Mouse (Mus musculus): ENCODE measurements at regions not wholly inside any gene's neighbourhood (a gene's known extent, or its start where the extent isn't known, plus 50 kb on each side); places are given as distances from the start of the nearest gene placed in this dataset.
A peak's percentile ranks its signal among the peaks of the same experiment; 100 is the strongest.

DNA sequence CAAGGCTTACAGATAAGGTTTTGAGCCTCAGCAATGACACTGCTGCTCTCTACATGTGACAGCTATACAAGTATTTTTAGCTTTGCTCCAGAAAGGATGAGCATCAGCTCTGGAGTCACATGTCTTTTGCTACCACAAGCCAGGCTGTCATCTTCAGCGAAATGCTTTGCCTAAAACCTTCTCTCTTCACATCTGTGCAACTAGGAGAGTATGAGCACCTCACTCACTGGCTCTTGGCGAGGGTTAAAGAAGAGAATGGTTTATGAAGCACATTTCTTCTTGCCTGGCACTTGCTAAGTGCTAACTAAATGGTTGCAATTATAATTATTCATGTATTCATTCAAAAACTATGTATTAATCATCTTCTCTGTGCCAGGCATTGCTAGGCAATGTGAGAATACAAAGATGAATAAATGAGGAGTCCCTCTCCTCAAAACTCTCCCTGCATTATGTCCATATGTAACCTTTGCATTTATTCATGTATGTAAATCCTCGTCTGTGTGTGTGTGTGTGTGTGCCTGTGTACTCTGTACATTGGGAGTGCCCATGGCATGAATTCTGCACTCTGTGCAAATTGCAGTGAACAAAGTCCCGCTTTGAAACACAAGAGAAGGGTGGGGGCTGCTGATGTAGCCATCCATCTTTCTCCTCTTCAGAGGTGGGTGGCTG is 682.0 kb downstream of the Gsdmc2 start:
- WGBS, result 72% methylated on average over 4 of the region's 4 CpGs
- Histone ChIP-seq H3K27me3 (ENCODE audit: control insufficient read depth, insufficient read depth, low read length) (no peaks in the 10 kb centered on the region), H3K27ac (ENCODE audit: insufficient read depth, low read length) (no peak overlapping the region), H3K4me3 (replicated peaks; ENCODE audit: insufficient read depth, low read depth, low read length) (no peak overlapping the region), H3K4me1 (ENCODE audit: control insufficient read depth, insufficient read depth, low read length) (no peaks in the 10 kb centered on the region)
- TF ChIP-seq CTCF (IDR thresholded peaks at IDR 0.05; ENCODE audit: borderline replicate concordance, insufficient read depth, low read depth, low read length), result no peak
- TF ChIP-seq POLR2A (IDR thresholded peaks at IDR 0.05; ENCODE audit: borderline replicate concordance, insufficient read depth, low read length), result no peak
- no peak for DNase-seq

GRCm38 (mm10) chr15:63123123-63123688 is 721.8 kb downstream of the Gsdmc2 start:
- Histone ChIP-seq H3K27ac (ENCODE audit: insufficient read depth, low read length) (no peak overlapping the region), H3K27me3 (ENCODE audit: control insufficient read depth, insufficient read depth, low read length) (no peaks in the 10 kb centered on the region), H3K4me1 (ENCODE audit: control insufficient read depth, insufficient read depth, low read length) (no peaks in the 10 kb centered on the region), H3K4me3 (replicated peaks; ENCODE audit: insufficient read depth, low read depth, low read length) (no peak overlapping the region)
- TF ChIP-seq POLR2A (IDR thresholded peaks at IDR 0.05; ENCODE audit: borderline replicate concordance, insufficient read depth, low read length) (no peak), CTCF (IDR thresholded peaks at IDR 0.05; ENCODE audit: borderline replicate concordance, insufficient read depth, low read depth, low read length) (no peak)
- DNase-seq, result no peak
- WGBS, result 72% methylated on average over 3 of the region's 3 CpGs

DNA sequence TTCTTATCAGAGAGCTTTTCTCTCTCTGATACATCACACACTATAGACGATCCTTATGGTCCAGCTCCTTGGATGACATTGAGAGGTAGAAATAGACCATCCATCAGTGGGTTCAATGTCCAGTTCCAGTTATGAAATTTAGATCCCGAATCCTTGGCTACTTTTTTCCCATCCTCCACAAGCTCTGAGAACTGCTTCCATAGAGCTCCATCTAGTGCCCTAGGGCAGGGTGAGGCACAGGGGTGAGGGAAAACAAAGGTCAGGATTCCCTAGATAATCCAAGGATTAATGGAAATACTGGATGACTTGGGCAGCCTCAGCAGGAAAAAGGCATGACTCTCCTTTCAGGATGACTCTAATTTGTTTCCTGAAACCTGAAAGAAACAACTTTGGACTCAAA is 732.1 kb downstream of the Gsdmc2 start:
- Histone ChIP-seq H3K4me1 (ENCODE audit: control insufficient read depth, insufficient read depth, low read length) (no peaks in the 10 kb centered on the region), H3K4me3 (replicated peaks; ENCODE audit: insufficient read depth, low read depth, low read length) (no peak overlapping the region), H3K27ac (ENCODE audit: insufficient read depth, low read length) (no peak overlapping the region), H3K27me3 (ENCODE audit: control insufficient read depth, insufficient read depth, low read length) (no peaks in the 10 kb centered on the region)
- WGBS, result 29% methylated on average over 2 of the region's 2 CpGs
- peak; percentile 14; the same call in 1 of the 2 replicates for TF ChIP-seq CTCF (IDR thresholded peaks at IDR 0.05; ENCODE audit: borderline replicate concordance, insufficient read depth, low read depth, low read length)
- TF ChIP-seq POLR2A (IDR thresholded peaks at IDR 0.05; ENCODE audit: borderline replicate concordance, insufficient read depth, low read length), result no peak
- DNase-seq, result no peak

DNA sequence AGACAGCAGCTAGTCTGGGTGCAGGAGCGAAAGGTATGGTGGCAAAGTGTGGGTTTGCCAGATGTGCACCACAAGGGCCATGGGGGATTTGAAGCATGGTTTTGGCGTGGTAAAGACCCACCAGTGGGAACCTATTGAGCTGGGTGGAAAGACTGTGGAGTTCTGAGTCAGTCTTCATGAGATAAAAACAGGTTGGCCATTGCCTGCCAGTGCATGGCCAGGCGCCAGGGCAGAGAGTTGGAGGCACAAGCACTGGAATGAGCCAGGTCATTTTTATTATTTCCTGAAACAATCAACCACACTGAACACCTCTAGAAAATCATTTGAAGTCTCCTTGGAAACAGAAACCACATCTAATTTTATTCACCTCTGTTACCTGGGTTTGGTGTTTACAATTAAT is 744.9 kb downstream of the Gsdmc2 start:
- no peaks in the 10 kb centered on the region for H3K4me1 ChIP-seq (ENCODE audit: control insufficient read depth, insufficient read depth, low read length)
- TF ChIP-seq POLR2A (IDR thresholded peaks at IDR 0.05; ENCODE audit: borderline replicate concordance, insufficient read depth, low read length), result no peak
- TF ChIP-seq CTCF (IDR thresholded peaks at IDR 0.05; ENCODE audit: borderline replicate concordance, insufficient read depth, low read depth, low read length), result no peak
- 46% methylated on average over 3 of the region's 3 CpGs for WGBS
- no peak overlapping the region for H3K4me3 ChIP-seq (replicated peaks; ENCODE audit: insufficient read depth, low read depth, low read length)
- H3K27ac ChIP-seq (ENCODE audit: insufficient read depth, low read length), result no peak overlapping the region
- H3K27me3 ChIP-seq (ENCODE audit: control insufficient read depth, insufficient read depth, low read length), result no peaks in the 10 kb centered on the region
- peak; percentile 9 to 16 for DNase-seq

DNA sequence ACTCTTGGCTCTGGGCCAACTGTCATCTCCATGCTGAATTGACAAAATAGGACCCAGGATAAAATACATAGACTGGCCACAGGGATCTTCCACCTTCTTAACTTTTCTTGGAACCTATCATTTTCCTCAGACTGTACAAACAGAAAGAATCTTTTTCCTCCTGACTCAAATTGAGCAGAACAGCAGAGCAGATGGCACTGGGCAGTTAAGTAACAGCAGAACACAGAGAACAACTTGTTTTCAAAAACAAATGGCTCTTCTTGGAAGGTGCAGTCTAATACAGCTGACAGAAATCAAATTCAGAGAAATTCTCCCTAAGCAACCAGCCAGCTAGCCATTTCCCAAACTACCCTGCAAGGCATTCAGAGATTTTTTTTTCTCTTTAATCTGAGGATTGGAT is 763.0 kb downstream of the Gsdmc2 start:
- no peak overlapping the region for H3K4me3 ChIP-seq (replicated peaks; ENCODE audit: insufficient read depth, low read depth, low read length)
- H3K27me3 ChIP-seq (ENCODE audit: control insufficient read depth, insufficient read depth, low read length), result no peaks in the 10 kb centered on the region
- H3K27ac ChIP-seq (ENCODE audit: insufficient read depth, low read length), result no peak overlapping the region
- DNase-seq, result peak in 1 of 2 experiments; percentile 12
- no peaks in the 10 kb centered on the region for H3K4me1 ChIP-seq (ENCODE audit: control insufficient read depth, insufficient read depth, low read length)
- TF ChIP-seq POLR2A (IDR thresholded peaks at IDR 0.05; ENCODE audit: borderline replicate concordance, insufficient read depth, low read length) (no peak), CTCF (IDR thresholded peaks at IDR 0.05; ENCODE audit: borderline replicate concordance, insufficient read depth, low read depth, low read length) (no peak)

DNA sequence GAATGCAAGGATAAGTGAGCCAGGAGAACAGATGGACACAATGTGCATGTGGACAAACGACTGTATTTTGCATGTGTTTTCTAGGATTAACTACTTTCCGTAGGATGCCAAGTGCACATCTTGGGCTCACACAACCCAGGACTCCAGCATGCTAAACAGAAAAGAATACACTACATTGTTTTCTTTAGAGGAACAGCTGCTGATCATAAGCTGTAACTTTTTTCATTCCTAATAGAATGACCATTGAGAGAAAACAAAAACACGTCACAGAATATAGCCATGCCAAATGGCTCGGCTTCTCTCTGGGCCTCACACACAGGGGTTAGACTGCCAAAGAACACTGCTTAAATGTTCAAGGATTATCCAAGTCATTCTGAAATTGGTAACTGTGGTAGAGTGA is 765.2 kb downstream of the Gsdmc2 start:
- DNase-seq, result no peak
- WGBS, result 27% methylated on average over 4 of the region's 4 CpGs

DNA sequence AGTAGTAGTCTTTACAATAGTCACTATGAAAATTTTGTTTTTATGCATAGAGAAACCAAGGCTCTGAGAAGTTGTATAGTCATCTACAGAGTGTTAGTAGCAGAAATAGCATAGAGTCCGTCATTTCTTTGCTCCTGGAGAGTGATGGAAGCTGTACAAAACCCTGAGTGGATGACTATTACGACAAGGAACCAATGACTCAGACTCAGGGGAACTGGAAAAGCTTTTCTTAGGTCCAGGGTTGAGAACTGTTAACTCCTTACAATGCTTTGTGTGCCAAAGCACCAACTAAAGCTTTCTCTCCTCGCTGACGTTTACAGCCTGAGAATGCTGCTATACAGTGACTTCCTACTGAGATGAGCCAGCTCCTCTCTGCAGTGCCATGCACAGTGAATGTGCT is 773.1 kb downstream of the Gsdmc2 start:
- 72% methylated on average over 4 of the region's 4 CpGs for WGBS
- H3K27me3 ChIP-seq (ENCODE audit: control insufficient read depth, insufficient read depth, low read length), result no peaks in the 10 kb centered on the region
- no peaks in the 10 kb centered on the region for H3K4me1 ChIP-seq (ENCODE audit: control insufficient read depth, insufficient read depth, low read length)
- no peak for DNase-seq
- TF ChIP-seq POLR2A (IDR thresholded peaks at IDR 0.05; ENCODE audit: borderline replicate concordance, insufficient read depth, low read length), result no peak
- no peak for TF ChIP-seq CTCF (IDR thresholded peaks at IDR 0.05; ENCODE audit: borderline replicate concordance, insufficient read depth, low read depth, low read length)
- H3K4me3 ChIP-seq (replicated peaks; ENCODE audit: insufficient read depth, low read depth, low read length), result no peak overlapping the region
- no peak overlapping the region for H3K27ac ChIP-seq (ENCODE audit: insufficient read depth, low read length)

More for the DNA sequence above, 765.2 kb downstream of the Gsdmc2 start:
- H3K27me3 ChIP-seq (ENCODE audit: control insufficient read depth, insufficient read depth, low read length), result no peaks in the 10 kb centered on the region
- no peaks in the 10 kb centered on the region for H3K4me1 ChIP-seq (ENCODE audit: control insufficient read depth, insufficient read depth, low read length)
- TF ChIP-seq CTCF (IDR thresholded peaks at IDR 0.05; ENCODE audit: borderline replicate concordance, insufficient read depth, low read depth, low read length) (no peak), POLR2A (IDR thresholded peaks at IDR 0.05; ENCODE audit: borderline replicate concordance, insufficient read depth, low read length) (no peak)
- H3K27ac ChIP-seq (ENCODE audit: insufficient read depth, low read length), result no peak overlapping the region
- no peak overlapping the region for H3K4me3 ChIP-seq (replicated peaks; ENCODE audit: insufficient read depth, low read depth, low read length)

- WGBS, result 90% methylated on average over 3 of the region's 3 CpGs
- no peak for DNase-seq
- TF ChIP-seq CTCF (IDR thresholded peaks at IDR 0.05; ENCODE audit: borderline replicate concordance, insufficient read depth, low read depth, low read length), result no peak
- TF ChIP-seq POLR2A (IDR thresholded peaks at IDR 0.05; ENCODE audit: borderline replicate concordance, insufficient read depth, low read length), result no peak
These were observed 777.9 kb downstream of the Gsdmc2 start for GRCm38 (mm10) chr15:63067126-63067525.

More at GRCm38 (mm10) chr15:63067126-63067525, 777.9 kb downstream of the Gsdmc2 start:
- no peaks in the 10 kb centered on the region for H3K27me3 ChIP-seq (ENCODE audit: control insufficient read depth, insufficient read depth, low read length)
- H3K4me3 ChIP-seq (replicated peaks; ENCODE audit: insufficient read depth, low read depth, low read length), result no peak overlapping the region
- no peaks in the 10 kb centered on the region for H3K4me1 ChIP-seq (ENCODE audit: control insufficient read depth, insufficient read depth, low read length)
- no peak overlapping the region for H3K27ac ChIP-seq (ENCODE audit: insufficient read depth, low read length)

Data from cerebellum, adult 2 months (tissue).